Mouse (Mus musculus): ENCODE data around the gene Prok2. TPM values are rescaled to one million over a fixed set of nuclear protein-coding genes. Genes with fewer than 3 reads are reported as not detected.

Prok2 gene
- polyA plus RNA-seq, 1 experiment from 2014 or later: not detected

DNA sequence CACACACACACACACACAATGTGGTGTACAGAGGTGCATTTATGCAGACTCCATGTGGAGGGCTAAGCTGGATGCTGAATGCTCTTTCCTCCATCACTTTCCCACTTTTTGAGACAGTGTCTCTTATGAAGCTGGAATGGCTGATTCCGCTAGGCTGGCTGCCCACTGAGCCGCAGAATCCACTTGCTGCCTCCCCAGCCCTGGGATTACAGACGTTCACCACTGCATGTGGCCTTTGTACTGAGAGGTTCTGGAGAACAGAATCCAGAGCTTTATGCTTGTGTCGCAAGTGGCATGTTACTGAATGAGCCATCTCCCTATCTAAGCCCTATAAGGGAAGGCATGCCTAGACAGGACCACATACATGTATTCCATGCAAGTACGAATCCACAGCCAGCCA is 12.9 kb downstream of the Prok2 start:
- Histone ChIP-seq H3K27me3 (ENCODE audit: control insufficient read depth, insufficient read depth, low read length) (peaks cover 2% of the 10 kb centered on the region), H3K9ac (ENCODE audit: low read length) (no peak overlapping the region), H3K9me3 (replicated peaks; ENCODE audit: control insufficient read depth, low read length) (no peaks in the 10 kb centered on the region), H3K4me2 (ENCODE audit: low read depth, low read length) (no peak overlapping the region), H3K36me3 (ENCODE audit: control insufficient read depth, insufficient read depth) (no peaks in the 10 kb centered on the region), H3K27ac (ENCODE audit: low read length) (no peak overlapping the region), H3K4me3 (ENCODE audit: low read length) (no peak overlapping the region), H3K4me1 (ENCODE audit: control insufficient read depth, insufficient read depth, low read length) (no peaks in the 10 kb centered on the region)
- 81% methylated on average over 5 of the region's 5 CpGs for WGBS
- ATAC-seq (replicated peaks; ENCODE audit: extremely low read depth, insufficient read depth, low FRiP score): no peak

DNA sequence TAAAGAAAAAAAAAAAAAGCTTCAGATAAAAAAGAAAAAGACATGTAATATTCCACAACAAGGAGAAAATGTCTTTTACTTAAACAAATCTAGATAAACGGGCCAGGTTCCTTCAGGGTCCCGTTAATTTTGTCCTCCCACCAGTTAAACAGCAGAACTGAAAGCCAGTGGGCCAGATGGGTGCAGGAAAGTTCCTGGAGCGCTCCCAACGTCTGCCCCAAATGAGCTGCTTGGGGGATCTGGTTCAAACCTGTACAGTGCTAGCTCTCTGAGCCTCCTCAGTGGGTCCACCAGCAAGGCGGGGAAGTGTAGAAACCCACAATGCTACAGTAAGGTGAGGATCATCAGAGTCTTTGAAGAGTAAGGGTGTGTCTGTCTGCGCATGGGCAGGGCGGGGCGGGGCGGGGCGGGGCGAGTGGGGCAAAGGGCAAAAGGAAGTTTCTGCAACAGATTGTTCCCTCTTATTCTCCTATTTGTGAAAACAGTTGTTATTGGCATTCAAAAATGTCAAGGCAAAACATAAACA is 14.6 kb downstream of the Prok2 start:
- no peaks in the 10 kb centered on the region for H3K4me1 ChIP-seq (ENCODE audit: control insufficient read depth, insufficient read depth, low read length)
- H3K9me3 ChIP-seq (replicated peaks; ENCODE audit: control insufficient read depth, low read length): no peaks in the 10 kb centered on the region
- no peak overlapping the region for H3K4me3 ChIP-seq (ENCODE audit: low read length)
- no peak overlapping the region for H3K9ac ChIP-seq (ENCODE audit: low read length)
- H3K36me3 ChIP-seq (ENCODE audit: control insufficient read depth, insufficient read depth): no peaks in the 10 kb centered on the region
- H3K27me3 ChIP-seq (ENCODE audit: control insufficient read depth, insufficient read depth, low read length): peaks cover 2% of the 10 kb centered on the region
- H3K4me2 ChIP-seq (ENCODE audit: low read depth, low read length): no peak overlapping the region
- H3K27ac ChIP-seq (ENCODE audit: low read length): no peak overlapping the region
- no peak for ATAC-seq (replicated peaks; ENCODE audit: extremely low read depth, insufficient read depth, low FRiP score)
- 53% methylated on average over 11 of the region's 11 CpGs for WGBS

DNA sequence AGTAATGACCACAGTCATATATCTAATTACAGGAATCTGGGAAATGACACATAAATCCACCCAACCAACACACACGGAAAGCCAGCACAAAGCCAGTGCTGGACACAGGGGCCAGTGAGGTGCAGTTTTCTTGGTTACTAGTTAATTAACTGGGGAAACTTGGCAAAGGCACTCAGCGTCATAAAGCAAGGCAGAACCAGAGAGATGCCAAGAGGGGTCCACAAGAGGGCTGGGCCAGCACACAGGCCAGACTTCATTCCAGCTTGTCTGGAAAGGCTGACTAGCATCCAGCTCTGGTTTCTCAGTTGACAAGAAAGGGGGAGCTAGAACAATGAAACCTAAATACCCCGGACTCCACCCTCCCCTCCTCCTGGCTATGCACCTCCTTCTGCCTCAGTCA is 25.7 kb downstream of the Prok2 start:
- ATAC-seq (replicated peaks; ENCODE audit: extremely low read depth, insufficient read depth, low FRiP score): no peak
- no peak overlapping the region for H3K27ac ChIP-seq (ENCODE audit: low read length)
- no peaks in the 10 kb centered on the region for H3K4me1 ChIP-seq (ENCODE audit: control insufficient read depth, insufficient read depth, low read length)
- H3K27me3 ChIP-seq (ENCODE audit: control insufficient read depth, insufficient read depth, low read length): peaks cover 26% of the 10 kb centered on the region
- no peak overlapping the region for H3K9ac ChIP-seq (ENCODE audit: low read length)
- H3K4me2 ChIP-seq (ENCODE audit: low read depth, low read length): no peak overlapping the region
- no peak overlapping the region for H3K4me3 ChIP-seq (ENCODE audit: low read length)
- H3K9me3 ChIP-seq (replicated peaks; ENCODE audit: control insufficient read depth, low read length): 0 out of 2 replicates have a peak, but pooled peaks cover 2% of the 10 kb centered on the region
- WGBS: 65% methylated on average over 3 of the region's 3 CpGs
- no peaks in the 10 kb centered on the region for H3K36me3 ChIP-seq (ENCODE audit: control insufficient read depth, insufficient read depth)

DNA sequence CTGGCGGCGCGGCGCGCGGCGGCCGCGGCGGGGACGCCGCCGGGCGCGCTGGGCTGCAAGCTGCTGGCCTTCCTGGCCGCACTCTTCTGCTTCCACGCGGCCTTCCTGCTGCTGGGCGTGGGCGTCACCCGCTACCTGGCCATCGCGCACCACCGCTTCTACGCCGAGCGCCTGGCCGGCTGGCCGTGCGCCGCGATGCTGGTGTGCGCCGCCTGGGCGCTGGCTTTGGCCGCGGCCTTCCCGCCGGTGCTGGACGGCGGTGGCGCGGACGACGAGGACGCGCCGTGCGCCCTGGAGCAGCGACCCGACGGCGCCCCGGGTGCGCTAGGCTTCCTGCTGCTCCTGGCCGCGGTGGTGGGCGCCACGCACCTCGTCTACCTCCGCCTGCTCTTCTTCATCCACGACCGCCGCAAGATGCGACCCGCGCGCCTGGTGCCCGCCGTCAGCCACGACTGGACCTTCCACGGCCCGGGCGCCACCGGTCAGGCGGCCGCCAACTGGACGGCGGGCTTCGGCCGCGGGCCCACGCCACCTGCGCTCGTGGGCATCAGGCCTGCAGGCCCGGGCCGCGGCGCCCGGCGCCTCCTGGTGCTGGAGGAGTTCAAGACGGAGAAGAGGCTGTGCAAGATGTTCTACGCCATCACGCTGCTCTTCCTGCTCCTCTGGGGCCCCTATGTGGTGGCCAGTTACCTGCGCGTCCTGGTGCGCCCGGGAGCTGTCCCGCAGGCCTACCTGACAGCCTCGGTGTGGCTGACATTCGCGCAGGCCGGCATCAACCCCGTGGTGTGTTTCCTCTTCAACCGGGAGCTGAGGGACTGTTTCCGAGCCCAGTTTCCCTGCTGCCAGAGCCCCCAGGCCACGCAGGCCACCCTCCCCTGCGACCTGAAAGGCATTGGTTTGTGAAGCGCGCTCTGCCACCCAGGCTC is 33.0 kb downstream of the Prok2 start:
- under 1% methylated on average over 110 of the region's 110 CpGs for WGBS
- Histone ChIP-seq H3K9ac (ENCODE audit: low read length) (peak overlapping the region; percentile 74), H3K4me1 (ENCODE audit: control insufficient read depth, insufficient read depth, low read length) (peaks cover 5% of the 10 kb centered on the region; the same call in 1 of the 2 replicates), H3K27ac (ENCODE audit: low read length) (no peak overlapping the region), H3K4me2 (ENCODE audit: low read depth, low read length) (peak overlapping the region; percentile 95), H3K27me3 (ENCODE audit: control insufficient read depth, insufficient read depth, low read length) (peaks cover 77% of the 10 kb centered on the region), H3K4me3 (ENCODE audit: low read length) (peak overlapping the region; percentile 78), H3K36me3 (ENCODE audit: control insufficient read depth, insufficient read depth) (no peaks in the 10 kb centered on the region), H3K9me3 (replicated peaks; ENCODE audit: control insufficient read depth, low read length) (no peaks in the 10 kb centered on the region)
- peak; percentile 33; the same call in 1 of the 2 replicates for ATAC-seq (replicated peaks; ENCODE audit: extremely low read depth, insufficient read depth, low FRiP score)

DNA sequence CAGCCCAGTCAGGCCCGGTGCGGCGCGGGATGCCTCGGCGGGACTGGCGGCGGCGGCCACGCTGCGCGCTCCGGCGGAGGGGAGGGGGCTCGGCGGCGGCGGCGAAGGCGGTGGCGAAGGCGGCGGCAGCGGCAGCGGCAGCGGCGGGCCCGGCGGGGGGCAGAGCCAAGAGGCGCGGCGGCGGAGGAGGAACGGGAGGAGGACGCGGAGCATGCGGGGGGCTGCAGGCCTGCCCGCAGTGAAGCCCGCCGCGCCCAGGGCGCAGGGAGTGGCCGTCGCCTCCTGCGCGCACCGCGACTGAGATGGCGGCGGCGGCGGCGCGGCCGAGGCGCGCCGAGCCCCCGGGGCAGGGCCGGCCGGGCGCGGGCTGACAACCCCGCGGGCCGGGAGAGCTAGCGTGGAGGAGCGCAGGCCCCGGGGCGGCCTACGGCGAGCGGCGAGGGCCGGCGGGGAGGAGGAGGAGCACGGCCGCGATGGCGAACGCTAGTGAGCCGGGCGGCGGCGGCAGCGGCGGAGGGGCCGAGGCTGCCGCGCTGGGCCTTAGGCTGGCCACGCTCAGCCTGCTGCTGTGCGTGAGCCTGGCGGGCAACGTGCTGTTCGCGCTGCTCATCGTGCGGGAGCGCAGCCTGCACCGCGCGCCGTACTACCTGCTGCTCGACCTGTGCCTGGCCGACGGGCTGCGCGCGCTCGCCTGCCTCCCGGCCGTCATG is 33.8 kb downstream of the Prok2 start, which contains the start of gene Gpr27:
Gene Gpr27, plus strand, starts transcription at position 474 of the 710 bp plus-strand sequence.
- Histone ChIP-seq H3K36me3 (ENCODE audit: control insufficient read depth, insufficient read depth) (no peaks in the 10 kb centered on the region), H3K4me2 (ENCODE audit: low read depth, low read length) (peak within 1 kb of the TSS; percentile 95), H3K4me1 (ENCODE audit: control insufficient read depth, insufficient read depth, low read length) (peaks cover 5% of the 10 kb centered on the region; the same call in 1 of the 2 replicates), H3K27ac (ENCODE audit: low read length) (no peak within 1 kb of the TSS), H3K9ac (ENCODE audit: low read length) (peak within 1 kb of the TSS; percentile 74), H3K4me3 (ENCODE audit: low read length) (peak within 1 kb of the TSS; percentile 78), H3K27me3 (ENCODE audit: control insufficient read depth, insufficient read depth, low read length) (peaks cover 70% of the 10 kb centered on the region), H3K9me3 (replicated peaks; ENCODE audit: control insufficient read depth, low read length) (no peaks in the 10 kb centered on the region)
- peak; percentile 66 for ATAC-seq (replicated peaks; ENCODE audit: extremely low read depth, insufficient read depth, low FRiP score)
- WGBS: 1% methylated on average over 92 of the region's 112 CpGs

DNA sequence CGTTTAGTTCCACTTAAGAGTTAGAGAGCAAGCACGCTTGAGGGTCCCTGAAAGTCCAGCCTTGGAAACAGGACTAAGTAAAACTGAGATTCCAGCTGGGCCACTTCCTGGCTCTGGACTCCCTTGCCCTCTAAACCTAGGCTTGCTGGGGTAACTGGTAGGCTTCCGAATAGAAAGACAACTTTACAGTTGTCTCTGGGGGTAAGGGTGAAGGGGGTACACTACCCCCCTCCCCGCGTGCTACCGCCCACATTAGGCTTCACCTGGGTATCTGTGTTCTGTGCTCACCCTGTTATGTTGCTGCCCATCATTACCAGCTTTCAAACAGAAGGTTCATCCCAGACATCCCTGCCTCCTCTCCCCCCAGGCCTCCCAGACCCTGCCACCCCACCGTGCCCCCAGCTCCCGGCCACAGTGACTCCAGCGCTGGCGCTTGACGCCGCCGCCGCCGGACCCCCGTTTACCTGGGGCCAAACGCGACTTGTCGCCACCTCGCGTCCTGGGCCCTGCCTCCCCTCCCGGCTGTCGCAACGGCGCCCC is 34.5 kb downstream of the Prok2 start:
- Histone ChIP-seq H3K4me3 (ENCODE audit: low read length) (peak overlapping the region; percentile 78), H3K9me3 (replicated peaks; ENCODE audit: control insufficient read depth, low read length) (no peaks in the 10 kb centered on the region), H3K27ac (ENCODE audit: low read length) (no peak overlapping the region), H3K9ac (ENCODE audit: low read length) (peak overlapping the region; percentile 74), H3K36me3 (ENCODE audit: control insufficient read depth, insufficient read depth) (no peaks in the 10 kb centered on the region), H3K4me1 (ENCODE audit: control insufficient read depth, insufficient read depth, low read length) (peaks cover 5% of the 10 kb centered on the region; the same call in 1 of the 2 replicates), H3K27me3 (ENCODE audit: control insufficient read depth, insufficient read depth, low read length) (peaks cover 64% of the 10 kb centered on the region), H3K4me2 (ENCODE audit: low read depth, low read length) (peak overlapping the region; percentile 95)
- WGBS: 7% methylated on average over 25 of the region's 25 CpGs
- ATAC-seq (replicated peaks; ENCODE audit: extremely low read depth, insufficient read depth, low FRiP score): no peak

DNA sequence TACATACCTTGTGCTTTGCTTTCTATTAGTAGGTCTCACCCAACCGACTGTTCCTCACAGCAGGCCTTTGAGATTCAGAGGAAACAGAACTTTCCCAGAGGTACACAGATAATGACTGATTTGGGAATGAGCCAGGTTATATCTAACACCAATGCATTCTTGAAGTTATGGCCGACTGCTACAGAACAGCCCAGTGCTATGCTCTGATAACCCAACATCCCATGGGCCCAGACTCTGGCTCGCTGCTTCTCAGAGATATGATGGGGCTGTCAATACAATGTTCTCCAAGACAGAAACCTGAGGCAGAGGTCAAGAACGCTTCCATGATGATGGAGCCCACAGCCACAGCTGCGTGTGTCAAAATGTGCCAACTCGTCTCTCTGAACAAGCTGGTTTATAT is 37.7 kb downstream of the Prok2 start:
- Histone ChIP-seq H3K4me1 (ENCODE audit: control insufficient read depth, insufficient read depth, low read length) (peaks cover 5% of the 10 kb centered on the region; the same call in 1 of the 2 replicates), H3K4me3 (ENCODE audit: low read length) (no peak overlapping the region), H3K27ac (ENCODE audit: low read length) (no peak overlapping the region), H3K36me3 (ENCODE audit: control insufficient read depth, insufficient read depth) (no peaks in the 10 kb centered on the region), H3K4me2 (ENCODE audit: low read depth, low read length) (no peak overlapping the region), H3K27me3 (ENCODE audit: control insufficient read depth, insufficient read depth, low read length) (peaks cover 38% of the 10 kb centered on the region), H3K9ac (ENCODE audit: low read length) (no peak overlapping the region), H3K9me3 (replicated peaks; ENCODE audit: control insufficient read depth, low read length) (peaks cover 8% of the 10 kb centered on the region)
- no peak for ATAC-seq (replicated peaks; ENCODE audit: extremely low read depth, insufficient read depth, low FRiP score)
- 65% methylated on average over 6 of the region's 6 CpGs for WGBS

DNA sequence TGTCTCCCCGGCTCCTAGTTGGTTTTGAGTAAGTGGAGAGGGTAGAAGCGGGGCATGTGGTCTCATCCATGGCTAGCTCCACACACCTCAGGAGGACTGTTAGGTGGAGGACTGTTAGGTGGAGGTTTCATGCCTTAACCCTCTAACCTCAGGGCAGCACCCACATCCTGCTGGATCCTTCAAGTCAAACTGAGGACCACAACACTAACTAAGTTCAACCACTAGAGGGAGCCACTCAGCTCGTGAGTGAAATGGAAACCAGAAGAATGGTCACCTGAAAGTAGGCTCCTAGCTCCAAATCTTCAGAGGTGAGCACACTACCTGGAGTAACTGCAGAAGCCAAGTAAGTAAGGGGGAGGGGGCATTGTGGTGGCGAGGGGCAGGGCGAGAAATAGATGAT is 41.3 kb downstream of the Prok2 start:
- H3K27ac ChIP-seq (ENCODE audit: low read length): no peak overlapping the region
- no peak overlapping the region for H3K4me3 ChIP-seq (ENCODE audit: low read length)
- peaks cover 4% of the 10 kb centered on the region; the same call in 1 of the 2 replicates for H3K27me3 ChIP-seq (ENCODE audit: control insufficient read depth, insufficient read depth, low read length)
- no peak for ATAC-seq (replicated peaks; ENCODE audit: extremely low read depth, insufficient read depth, low FRiP score)
- peaks cover 8% of the 10 kb centered on the region for H3K9me3 ChIP-seq (replicated peaks; ENCODE audit: control insufficient read depth, low read length)
- no peak overlapping the region for H3K4me2 ChIP-seq (ENCODE audit: low read depth, low read length)
- 49% methylated on average over 5 of the region's 5 CpGs for WGBS
- no peak overlapping the region for H3K9ac ChIP-seq (ENCODE audit: low read length)
- no peaks in the 10 kb centered on the region for H3K4me1 ChIP-seq (ENCODE audit: control insufficient read depth, insufficient read depth, low read length)
- no peaks in the 10 kb centered on the region for H3K36me3 ChIP-seq (ENCODE audit: control insufficient read depth, insufficient read depth)

Data from heart, embryonic 16.5 days (tissue).